Mouse (Mus musculus): ENCODE results near the gene Ror1. TPM values are rescaled to one million over a fixed set of nuclear protein-coding genes. Genes with fewer than 3 reads are reported as not detected.

Gene Ror1
- polyA plus RNA-seq, 1 experiment from 2014 or later, result 1.1 TPM

GRCm38 (mm10) chr4:100221978-100222737, 126.6 kb downstream of the Ror1 start:
- H3K4me3 ChIP-seq (ENCODE audit: low read depth, low read length), result no peak overlapping the region
- H3K9ac ChIP-seq (ENCODE audit: low read length), result no peak overlapping the region
- no peak overlapping the region for H3K4me2 ChIP-seq (ENCODE audit: low read length)
- no peak overlapping the region for H3K27ac ChIP-seq (ENCODE audit: low read depth, low read length)
- DNase-seq (ENCODE audit: low spot score), result no peak
- no peaks in the 10 kb centered on the region for H3K4me1 ChIP-seq (ENCODE audit: control insufficient read depth, insufficient read depth, low read length)
- no peaks in the 10 kb centered on the region for H3K27me3 ChIP-seq (replicated peaks; ENCODE audit: control insufficient read depth, insufficient read depth, low read length)
- no peaks in the 10 kb centered on the region for H3K36me3 ChIP-seq (ENCODE audit: control insufficient read depth, insufficient read depth, low read length)
- H3K9me3 ChIP-seq (replicated peaks; ENCODE audit: control insufficient read depth, low read length), result no peaks in the 10 kb centered on the region
- ATAC-seq, result no peak
- WGBS, result 83% methylated on average over 13 of the region's 13 CpGs

- H3K36me3 ChIP-seq (ENCODE audit: control insufficient read depth, insufficient read depth, low read length), result no peaks in the 10 kb centered on the region
- H3K27ac ChIP-seq (ENCODE audit: low read depth, low read length), result no peak overlapping the region
- DNase-seq (ENCODE audit: low spot score), result no peak
- H3K9ac ChIP-seq (ENCODE audit: low read length), result no peak overlapping the region
- H3K27me3 ChIP-seq (replicated peaks; ENCODE audit: control insufficient read depth, insufficient read depth, low read length), result no peaks in the 10 kb centered on the region
- no peak for ATAC-seq
- H3K9me3 ChIP-seq (replicated peaks; ENCODE audit: control insufficient read depth, low read length), result no peaks in the 10 kb centered on the region
- H3K4me2 ChIP-seq (ENCODE audit: low read length), result no peak overlapping the region
- WGBS, result 73% methylated on average over 1 of the region's 1 CpGs
- H3K4me3 ChIP-seq (ENCODE audit: low read depth, low read length), result no peak overlapping the region
- no peaks in the 10 kb centered on the region for H3K4me1 ChIP-seq (ENCODE audit: control insufficient read depth, insufficient read depth, low read length)
Observed at GRCm38 (mm10) chr4:100223532-100223931, 127.9 kb downstream of the Ror1 start.

GRCm38 (mm10) chr4:100223965-100224364, 128.4 kb downstream of the Ror1 start:
- no peak for ATAC-seq
- no peak for DNase-seq (ENCODE audit: low spot score)
- 67% methylated on average over 3 of the region's 3 CpGs for WGBS

GRCm38 (mm10) chr4:100226619-100227018, 131.0 kb downstream of the Ror1 start:
- no peaks in the 10 kb centered on the region for H3K9me3 ChIP-seq (replicated peaks; ENCODE audit: control insufficient read depth, low read length)
- H3K9ac ChIP-seq (ENCODE audit: low read length), result no peak overlapping the region
- no peaks in the 10 kb centered on the region for H3K4me1 ChIP-seq (ENCODE audit: control insufficient read depth, insufficient read depth, low read length)
- ATAC-seq (no peak), DNase-seq (ENCODE audit: low spot score) (no peak)
- 54% methylated on average over 4 of the region's 4 CpGs for WGBS
- no peak overlapping the region for H3K4me2 ChIP-seq (ENCODE audit: low read length)
- no peaks in the 10 kb centered on the region for H3K36me3 ChIP-seq (ENCODE audit: control insufficient read depth, insufficient read depth, low read length)
- no peaks in the 10 kb centered on the region for H3K27me3 ChIP-seq (replicated peaks; ENCODE audit: control insufficient read depth, insufficient read depth, low read length)
- H3K4me3 ChIP-seq (ENCODE audit: low read depth, low read length), result no peak overlapping the region
- H3K27ac ChIP-seq (ENCODE audit: low read depth, low read length), result no peak overlapping the region

More at GRCm38 (mm10) chr4:100223965-100224364, 128.4 kb downstream of the Ror1 start:
- Histone ChIP-seq H3K27me3 (replicated peaks; ENCODE audit: control insufficient read depth, insufficient read depth, low read length) (no peaks in the 10 kb centered on the region), H3K4me1 (ENCODE audit: control insufficient read depth, insufficient read depth, low read length) (no peaks in the 10 kb centered on the region), H3K36me3 (ENCODE audit: control insufficient read depth, insufficient read depth, low read length) (no peaks in the 10 kb centered on the region), H3K9ac (ENCODE audit: low read length) (no peak overlapping the region), H3K4me2 (ENCODE audit: low read length) (no peak overlapping the region), H3K9me3 (replicated peaks; ENCODE audit: control insufficient read depth, low read length) (no peaks in the 10 kb centered on the region), H3K4me3 (ENCODE audit: low read depth, low read length) (no peak overlapping the region), H3K27ac (ENCODE audit: low read depth, low read length) (no peak overlapping the region)

GRCm38 (mm10) chr4:100228106-100228505, 132.5 kb downstream of the Ror1 start:
- Histone ChIP-seq H3K4me2 (ENCODE audit: low read length) (no peak overlapping the region), H3K36me3 (ENCODE audit: control insufficient read depth, insufficient read depth, low read length) (no peaks in the 10 kb centered on the region), H3K27ac (ENCODE audit: low read depth, low read length) (no peak overlapping the region), H3K27me3 (replicated peaks; ENCODE audit: control insufficient read depth, insufficient read depth, low read length) (no peaks in the 10 kb centered on the region), H3K4me3 (ENCODE audit: low read depth, low read length) (no peak overlapping the region), H3K4me1 (ENCODE audit: control insufficient read depth, insufficient read depth, low read length) (no peaks in the 10 kb centered on the region), H3K9ac (ENCODE audit: low read length) (no peak overlapping the region), H3K9me3 (replicated peaks; ENCODE audit: control insufficient read depth, low read length) (no peaks in the 10 kb centered on the region)
- WGBS, result 90% methylated on average over 3 of the region's 3 CpGs
- DNase-seq (ENCODE audit: low spot score) (no peak), ATAC-seq (no peak)

- no peaks in the 10 kb centered on the region for H3K9me3 ChIP-seq (replicated peaks; ENCODE audit: control insufficient read depth, low read length)
- WGBS, result 91% methylated on average over 5 of the region's 5 CpGs
- no peak overlapping the region for H3K4me2 ChIP-seq (ENCODE audit: low read length)
- no peak overlapping the region for H3K27ac ChIP-seq (ENCODE audit: low read depth, low read length)
- H3K4me1 ChIP-seq (ENCODE audit: control insufficient read depth, insufficient read depth, low read length), result no peaks in the 10 kb centered on the region
- no peak overlapping the region for H3K4me3 ChIP-seq (ENCODE audit: low read depth, low read length)
- H3K9ac ChIP-seq (ENCODE audit: low read length), result no peak overlapping the region
- H3K27me3 ChIP-seq (replicated peaks; ENCODE audit: control insufficient read depth, insufficient read depth, low read length), result no peaks in the 10 kb centered on the region
- no peaks in the 10 kb centered on the region for H3K36me3 ChIP-seq (ENCODE audit: control insufficient read depth, insufficient read depth, low read length)
- ATAC-seq (no peak), DNase-seq (ENCODE audit: low spot score) (no peak)
Observed at GRCm38 (mm10) chr4:100230245-100230644, 134.7 kb downstream of the Ror1 start.

- Histone ChIP-seq H3K4me1 (ENCODE audit: control insufficient read depth, insufficient read depth, low read length) (no peaks in the 10 kb centered on the region), H3K9ac (ENCODE audit: low read length) (no peak overlapping the region), H3K4me3 (ENCODE audit: low read depth, low read length) (no peak overlapping the region), H3K36me3 (ENCODE audit: control insufficient read depth, insufficient read depth, low read length) (no peaks in the 10 kb centered on the region), H3K4me2 (ENCODE audit: low read length) (no peak overlapping the region), H3K27ac (ENCODE audit: low read depth, low read length) (no peak overlapping the region), H3K9me3 (replicated peaks; ENCODE audit: control insufficient read depth, low read length) (no peaks in the 10 kb centered on the region), H3K27me3 (replicated peaks; ENCODE audit: control insufficient read depth, insufficient read depth, low read length) (no peaks in the 10 kb centered on the region)
- WGBS, result 90% methylated on average over 2 of the region's 2 CpGs
- DNase-seq (ENCODE audit: low spot score), result no peak
- ATAC-seq, result no peak
Observed at GRCm38 (mm10) chr4:100230963-100231362, 135.4 kb downstream of the Ror1 start.

GRCm38 (mm10) chr4:100231906-100232305, 136.3 kb downstream of the Ror1 start:
- Histone ChIP-seq H3K36me3 (ENCODE audit: control insufficient read depth, insufficient read depth, low read length) (no peaks in the 10 kb centered on the region), H3K27me3 (replicated peaks; ENCODE audit: control insufficient read depth, insufficient read depth, low read length) (no peaks in the 10 kb centered on the region), H3K9me3 (replicated peaks; ENCODE audit: control insufficient read depth, low read length) (no peaks in the 10 kb centered on the region), H3K4me2 (ENCODE audit: low read length) (no peak overlapping the region), H3K9ac (ENCODE audit: low read length) (no peak overlapping the region), H3K27ac (ENCODE audit: low read depth, low read length) (no peak overlapping the region), H3K4me3 (ENCODE audit: low read depth, low read length) (no peak overlapping the region), H3K4me1 (ENCODE audit: control insufficient read depth, insufficient read depth, low read length) (no peaks in the 10 kb centered on the region)
- 94% methylated on average over 3 of the region's 3 CpGs for WGBS
- DNase-seq (ENCODE audit: low spot score) (no peak), ATAC-seq (no peak)

- Histone ChIP-seq H3K27me3 (replicated peaks; ENCODE audit: control insufficient read depth, insufficient read depth, low read length) (no peaks in the 10 kb centered on the region), H3K9ac (ENCODE audit: low read length) (no peak overlapping the region), H3K4me1 (ENCODE audit: control insufficient read depth, insufficient read depth, low read length) (no peaks in the 10 kb centered on the region), H3K27ac (ENCODE audit: low read depth, low read length) (no peak overlapping the region), H3K9me3 (replicated peaks; ENCODE audit: control insufficient read depth, low read length) (no peaks in the 10 kb centered on the region), H3K36me3 (ENCODE audit: control insufficient read depth, insufficient read depth, low read length) (no peaks in the 10 kb centered on the region), H3K4me2 (ENCODE audit: low read length) (no peak overlapping the region), H3K4me3 (ENCODE audit: low read depth, low read length) (no peak overlapping the region)
- DNase-seq (ENCODE audit: low spot score) (no peak), ATAC-seq (no peak)
- WGBS, result 94% methylated on average over 7 of the region's 7 CpGs
Observed at GRCm38 (mm10) chr4:100232541-100232940, 136.9 kb downstream of the Ror1 start.
